ENCODE assay signal across 7 mouse cellular contexts in the genomic region with DNA sequence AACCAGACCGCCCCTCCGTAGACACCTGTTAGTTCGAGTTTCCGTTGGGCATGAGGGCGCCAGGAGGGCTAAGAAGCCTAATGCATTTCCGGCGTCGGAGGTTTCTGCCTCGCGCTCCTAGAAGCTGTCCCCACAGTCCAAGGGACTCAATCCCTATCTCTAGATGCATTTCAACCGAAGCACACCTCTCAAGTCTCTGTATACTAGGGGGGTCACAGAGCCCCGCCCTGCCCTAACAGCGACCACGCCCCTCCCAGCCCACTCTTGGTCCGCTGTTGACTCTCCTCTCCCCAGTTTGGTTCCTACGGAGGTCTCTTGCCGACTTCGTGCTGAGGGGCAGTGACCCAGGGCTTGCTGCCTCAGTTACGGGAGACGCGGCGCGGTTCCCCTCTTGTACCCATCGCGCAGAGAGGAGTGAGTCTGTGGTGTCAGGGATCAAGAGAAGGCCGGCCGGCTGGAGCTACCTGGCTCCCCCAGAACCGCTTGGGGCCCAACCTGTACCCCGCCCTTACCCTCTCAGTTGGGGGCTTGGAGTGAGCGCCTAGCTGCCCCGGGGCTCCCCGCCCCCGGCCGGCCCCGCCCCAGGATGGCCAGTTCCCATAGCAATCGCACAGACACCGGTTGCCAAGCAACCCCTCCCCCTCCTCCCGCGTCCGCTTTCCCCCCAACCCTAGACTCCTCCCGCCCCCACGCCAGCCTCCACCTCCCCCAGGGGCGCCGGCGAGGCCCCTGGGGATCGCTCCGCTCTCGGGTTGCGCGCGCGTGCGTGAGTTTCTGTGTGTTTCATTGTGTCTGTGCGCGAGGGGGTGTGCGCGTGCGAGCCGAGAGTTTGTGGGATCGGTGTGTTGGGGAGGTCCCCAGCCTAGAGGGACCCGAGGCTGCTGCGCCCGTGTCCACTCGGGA. TPM values are rescaled to one million over a fixed set of nuclear protein-coding genes. Genes with fewer than 3 reads are reported as not detected.
DNase-seq lines count a peak whose midpoint lies in the region; ATAC-seq and TF ChIP-seq lines count a peak whose summit lies in the region.

No protein-coding gene starts in this region.

- peak; percentile 58 for ATAC-seq in hindbrain, embryonic 14.5 days (ENCODE audit: low FRiP score)
- peak; percentile 65 for ATAC-seq in midbrain, embryonic 13.5 days
- ATAC-seq in granulocyte monocyte progenitor cell, adult 5-6 weeks (replicated peaks; ENCODE audit: poor library complexity, severe bottlenecking): no peak

- intact Hi-C loops in left cerebral cortex, adult 2 months (cut with DNase I): no loop called here
- intact Hi-C loops in left cerebral cortex, postnatal 36 days (cut with DNase I): no loop called here

- no peak overlapping the region for H3K27ac ChIP-seq in left cerebral cortex, adult 2 months
- peak overlapping the region; percentile 83 for H3K27ac ChIP-seq in embryonic facial prominence, embryonic 10.5 days (replicated peaks)
- H3K27ac ChIP-seq in hindbrain, embryonic 14.5 days: peak overlapping the region; percentile 98
- H3K27ac ChIP-seq in midbrain, embryonic 13.5 days: peak overlapping the region; percentile 96

- under 1% methylated on average over 64 of the region's 64 CpGs for WGBS in embryonic facial prominence, embryonic 10.5 days
- WGBS in hindbrain, embryonic 14.5 days: under 1% methylated on average over 61 of the region's 64 CpGs
- under 1% methylated on average over 61 of the region's 64 CpGs for WGBS in midbrain, embryonic 13.5 days

- H3K4me1 ChIP-seq in embryonic facial prominence, embryonic 10.5 days: peaks cover 41% of the 10 kb centered on the region
- peaks cover 37% of the 10 kb centered on the region for H3K4me1 ChIP-seq in hindbrain, embryonic 14.5 days (replicated peaks; ENCODE audit: control insufficient read depth, insufficient read depth, low read length)
- peaks cover 70% of the 10 kb centered on the region for H3K4me1 ChIP-seq in midbrain, embryonic 13.5 days (replicated peaks)

- H3K9ac ChIP-seq in hindbrain, embryonic 14.5 days: peak overlapping the region; percentile 98
- H3K9ac ChIP-seq in midbrain, embryonic 13.5 days (replicated peaks): peak overlapping the region; percentile 92

- no peak for TF ChIP-seq CTCF in left cerebral cortex, adult 2 months (IDR thresholded peaks at IDR 0.05)

- peak overlapping the region; percentile 50 for H3K4me3 ChIP-seq in left cerebral cortex, adult 2 months
- peak overlapping the region; percentile 69 for H3K4me3 ChIP-seq in embryonic facial prominence, embryonic 10.5 days
- peak overlapping the region; percentile 86 for H3K4me3 ChIP-seq in hindbrain, embryonic 14.5 days (replicated peaks; ENCODE audit: low read length)
- peak overlapping the region; percentile 79 for H3K4me3 ChIP-seq in midbrain, embryonic 13.5 days (replicated peaks)

- H3K27me3 ChIP-seq in embryonic facial prominence, embryonic 10.5 days (replicated peaks; ENCODE audit: low read depth, poor library complexity, severe bottlenecking): peaks cover 80% of the 10 kb centered on the region
- H3K27me3 ChIP-seq in hindbrain, embryonic 14.5 days (ENCODE audit: control insufficient read depth, insufficient read depth, low read length): no peaks in the 10 kb centered on the region
- peaks cover 14% of the 10 kb centered on the region; the same call in 1 of the 2 replicates for H3K27me3 ChIP-seq in midbrain, embryonic 13.5 days

- no peaks in the 10 kb centered on the region for H3K36me3 ChIP-seq in embryonic facial prominence, embryonic 10.5 days (replicated peaks)
- H3K36me3 ChIP-seq in hindbrain, embryonic 14.5 days (replicated peaks; ENCODE audit: control insufficient read depth, insufficient read depth): peaks cover 11% of the 10 kb centered on the region
- peaks cover 16% of the 10 kb centered on the region for H3K36me3 ChIP-seq in midbrain, embryonic 13.5 days

- peak; percentile 31 to 62 for DNase-seq in left cerebral cortex, adult 2 months (ENCODE audit: extremely low spot score in 1 of 2, low spot score in 2 of 2)
- DNase-seq in left cerebral cortex, postnatal 36 days (ENCODE audit: low spot score in 2 of 2): no peak
- peak; percentile 77 for DNase-seq in embryonic facial prominence, embryonic 10.5 days (ENCODE audit: low spot score)
- peak; percentile 76 for DNase-seq in hindbrain, embryonic 14.5 days (ENCODE audit: low spot score)
- peak; percentile 81 for DNase-seq in thymus, postnatal 14 days

- no peaks in the 10 kb centered on the region for H3K9me3 ChIP-seq in embryonic facial prominence, embryonic 10.5 days
- no peaks in the 10 kb centered on the region for H3K9me3 ChIP-seq in hindbrain, embryonic 14.5 days (ENCODE audit: control insufficient read depth, low read length)
- no peaks in the 10 kb centered on the region for H3K9me3 ChIP-seq in midbrain, embryonic 13.5 days

- peak overlapping the region; percentile 79 for H3K4me2 ChIP-seq in hindbrain, embryonic 14.5 days (replicated peaks)
- peak overlapping the region; percentile 89 for H3K4me2 ChIP-seq in midbrain, embryonic 13.5 days (replicated peaks)

RNA-seq across cellular contexts. Expression of a gene that starts 0.9 kb away (rescaled TPM):
- total RNA-seq in left cerebral cortex, adult 2 months (2021): 10 to 100 TPM; 22.9 to 37.1 TPM
- total RNA-seq in left cerebral cortex, postnatal 36 days (2021): 10 to 100 TPM; 30.7 to 31.8 TPM
- 2.9 and 3.4 TPM in 2 replicates for polyA plus RNA-seq in embryonic facial prominence, embryonic 10.5 days (2016; fragmentation: Nextera tagmentation; extraction: Ambion mirVana)
- 58.2 and 63.1 TPM in 2 replicates for polyA plus RNA-seq in hindbrain, embryonic 14.5 days (2014; fragmentation: Nextera tagmentation; extraction: Ambion mirVana)
- polyA plus RNA-seq in midbrain, embryonic 13.5 days (2015; fragmentation: Nextera tagmentation; extraction: Ambion mirVana): 40.5 and 41.6 TPM in 2 replicates
- total RNA-seq in granulocyte monocyte progenitor cell, adult 5-6 weeks (2014; fragmentation: Nextera tagmentation): not detected in 2 replicates
- not detected in 2 replicates for total RNA-seq in granulocyte monocyte progenitor cell, adult 5-6 weeks (2017)

Comparison
In these comparisons a context has a peak if more than half of its experiments do, and no peak if none do; other contexts are left out.
1. DNase-seq: peak in left cerebral cortex, adult 2 months (2 of 2), embryonic facial prominence, embryonic 10.5 days (single experiment), hindbrain, embryonic 14.5 days (single experiment) and thymus, postnatal 14 days (single experiment); none in left cerebral cortex, postnatal 36 days (0 of 2).
2. RNA of a gene that starts 0.9 kb away (total RNA-seq): 22.9 to 37.1 TPM in left cerebral cortex, adult 2 months and 30.7 to 31.8 TPM in left cerebral cortex, postnatal 36 days; not detected in granulocyte monocyte progenitor cell, adult 5-6 weeks; every median in the first group is over 10 times any median in the second.
3. Peak in every context shown above with its lines, with median percentiles within 50 percentile points of each other: H3K4me3 ChIP-seq.